Mouse (Mus musculus) liver, embryonic 14.5 days (tissue): ENCODE data around the gene Hsp90aa1.

Source experiments
- CTCF ChIP-seq: IDR thresholded peaks from 2 replicates; pipeline ENCODE4 v1.5.1; 2016; ENCODE audit warnings: antibody characterized with exemption, low read depth, control low read depth
- EP300 ChIP-seq: IDR thresholded peaks from 2 replicates; pipeline ENCODE4 v1.6.1; 2016; ENCODE audit warnings: antibody characterized with exemption, low read depth

DNA sequence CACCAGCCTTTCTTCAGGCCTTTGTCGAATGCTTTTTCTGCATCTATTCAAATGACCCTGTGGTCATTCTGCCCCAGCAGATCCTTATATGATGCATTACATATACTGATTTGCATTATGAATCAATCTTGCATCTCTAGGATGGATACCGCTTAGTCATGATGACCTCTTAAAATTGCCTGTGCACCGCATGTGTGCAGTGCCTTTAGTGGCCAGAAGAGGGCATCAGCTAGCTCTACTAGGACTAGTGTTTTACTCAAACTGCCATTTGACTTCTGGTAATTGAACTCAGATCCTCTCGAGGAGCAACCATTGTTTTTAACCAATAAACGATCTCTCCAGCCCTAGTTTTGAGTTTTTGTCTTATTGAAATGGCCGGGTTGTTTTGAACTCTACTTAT is 11.3 kb upstream of the Hsp90aa1 start:
- TF ChIP-seq CTCF (peak; percentile 69), EP300 (no peak)
